Mouse (Mus musculus) CH12.LX (cell line): ENCODE data around the gene St6gal1.

ENCODE experiments used
- BHLHE40 ChIP-seq: IDR thresholded peaks from 2 replicates; pipeline ENCODE4 v1.6.1; 2011; ENCODE audit warnings: mild to moderate bottlenecking, low read depth, low read length, improper control_type of control experiment
- CTCF ChIP-seq, 2 experiments: IDR thresholded peaks in 1 of 2; conservative IDR thresholded peaks in 1 of 2; 2 replicates each; pipeline ENCODE4 v1.5.1; 2011 to 2012; ENCODE audit warnings: low read depth in 2 of 2, low read length in 2 of 2, improper control_type of control experiment in 1 of 2, inconsistent platforms in 1 of 2, mild to moderate bottlenecking in 1 of 2, moderate library complexity in 1 of 2
- E2F4 ChIP-seq: IDR thresholded peaks from 2 replicates; pipeline ENCODE4 v1.6.1; 2011; ENCODE audit warnings: low read depth, low read length, improper control_type of control experiment; ENCODE audit not compliant: insufficient replicate concordance
- ELF1 ChIP-seq: IDR thresholded peaks from 2 replicates; pipeline ENCODE4 v1.6.1; 2014; ENCODE audit warnings: low read depth, mild to moderate bottlenecking, inconsistent platforms, low read length, improper control_type of control experiment
- EP300 ChIP-seq: IDR thresholded peaks from 2 replicates; pipeline ENCODE4 v1.6.1; 2011; ENCODE audit warnings: low read length, improper control_type of control experiment
- JUND ChIP-seq: conservative IDR thresholded peaks from 2 replicates; pipeline ENCODE4 v1.6.1; 2011; ENCODE audit warnings: low read depth, low read length, improper control_type of control experiment
- MAFK ChIP-seq: IDR thresholded peaks from 2 replicates; pipeline ENCODE4 v1.6.1; 2011; ENCODE audit warnings: low read length, improper control_type of control experiment; ENCODE audit not compliant: insufficient replicate concordance
- NELFE ChIP-seq: IDR thresholded peaks from 2 replicates; pipeline ENCODE4 v1.6.1; 2011; ENCODE audit warnings: low read depth, low read length, improper control_type of control experiment
- POLR2A ChIP-seq: IDR thresholded peaks from 2 replicates; pipeline ENCODE4 v1.6.1; 2011; ENCODE audit warnings: low read depth, mild to moderate bottlenecking, improper control_type of control experiment, low read length
- POLR2AphosphoS2 ChIP-seq: IDR thresholded peaks from 2 replicates; pipeline ENCODE4 v1.6.1; 2011; ENCODE audit warnings: low read depth, low read length, improper control_type of control experiment
- TBP ChIP-seq: conservative IDR thresholded peaks from 2 replicates; pipeline ENCODE4 v1.6.1; 2011; ENCODE audit warnings: low read depth, low read length, improper control_type of control experiment
- TCF12 ChIP-seq: IDR thresholded peaks from 2 replicates; pipeline ENCODE4 v1.6.1; 2014; ENCODE audit warnings: low read depth, mild to moderate bottlenecking, inconsistent platforms, low read length, improper control_type of control experiment

DNA sequence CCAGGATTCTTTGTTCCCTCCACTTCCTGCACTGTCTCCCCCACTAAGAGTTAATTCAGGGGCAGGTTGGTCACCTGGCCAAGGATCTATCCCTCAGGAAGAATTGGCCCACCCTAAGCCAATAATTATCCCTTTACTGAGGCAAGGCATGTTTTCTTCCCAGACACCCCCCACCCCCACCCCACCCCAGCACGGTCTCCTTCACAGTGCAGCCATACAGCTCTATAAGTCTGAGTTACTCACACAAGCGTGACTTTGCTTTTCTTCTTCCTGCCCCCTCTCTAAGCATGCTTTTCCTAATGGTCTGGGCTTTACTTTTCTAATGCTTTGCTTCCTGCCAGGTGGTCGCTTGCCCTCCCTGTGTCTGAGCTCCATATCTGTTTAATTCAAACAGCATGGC is 177.4 kb downstream of the St6gal1 start:
- TF ChIP-seq TCF12 (no peak), CTCF (conservative IDR thresholded peaks at IDR 0.05 in 1 of 2, IDR thresholded peaks at IDR 0.05 in 1 of 2; ENCODE audit: low read depth in 2 of 2, low read length in 2 of 2) (no peak), ELF1 (no peak), POLR2A (no peak), TBP (no peak), NELFE (no peak), POLR2AphosphoS2 (no peak), JUND (no peak), EP300 (no peak), BHLHE40 (no peak), MAFK (no peak), E2F4 (no peak)
